Mouse (Mus musculus) fibroblast of lung, adult 2 months (primary cell): Measurements from ENCODE around the gene Mt1.
"Not testable (repeated sequence)": the region's sequence is repeated elsewhere in the genome, so short reads cannot be mapped to it uniquely, and the experiment has no call there.

ENCODE experiments used
- DNase-seq: peaks from one replicate; pipeline ENCODE4 v3.0.0-alpha.2; 2011; ENCODE audit warnings: low read depth

Mt1 gene

DNA sequence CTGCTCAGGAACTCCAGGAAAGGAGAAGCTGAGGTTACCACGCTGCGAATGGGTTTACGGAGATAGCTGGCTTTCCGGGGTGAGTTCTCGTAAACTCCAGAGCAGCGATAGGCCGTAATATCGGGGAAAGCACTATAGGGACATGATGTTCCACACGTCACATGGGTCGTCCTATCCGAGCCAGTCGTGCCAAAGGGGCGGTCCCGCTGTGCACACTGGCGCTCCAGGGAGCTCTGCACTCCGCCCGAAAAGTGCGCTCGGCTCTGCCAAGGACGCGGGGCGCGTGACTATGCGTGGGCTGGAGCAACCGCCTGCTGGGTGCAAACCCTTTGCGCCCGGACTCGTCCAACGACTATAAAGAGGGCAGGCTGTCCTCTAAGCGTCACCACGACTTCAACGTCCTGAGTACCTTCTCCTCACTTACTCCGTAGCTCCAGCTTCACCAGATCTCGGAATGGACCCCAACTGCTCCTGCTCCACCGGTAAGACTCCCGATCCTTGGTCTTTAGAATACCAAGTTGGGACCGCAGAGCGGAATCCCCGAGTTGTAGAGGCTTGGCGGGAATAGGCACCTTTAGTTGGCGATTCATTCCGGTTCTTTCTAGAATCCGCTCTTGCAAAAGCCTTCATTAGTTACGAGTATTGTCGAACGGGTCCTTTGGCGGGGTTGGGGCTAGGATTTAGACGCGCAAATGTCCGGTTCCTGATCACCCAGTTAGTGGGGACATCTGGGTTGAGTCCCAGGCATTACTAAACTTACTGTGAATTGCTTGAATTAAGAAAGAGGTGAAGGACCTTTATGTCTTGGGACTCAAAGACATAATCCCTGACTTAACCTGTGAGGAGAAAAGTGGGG, at the start of gene Mt1:
Gene Mt1 (plus strand): TSS at position 226 of the 856 bp plus-strand sequence.
- peak; percentile 89 for DNase-seq

DNA sequence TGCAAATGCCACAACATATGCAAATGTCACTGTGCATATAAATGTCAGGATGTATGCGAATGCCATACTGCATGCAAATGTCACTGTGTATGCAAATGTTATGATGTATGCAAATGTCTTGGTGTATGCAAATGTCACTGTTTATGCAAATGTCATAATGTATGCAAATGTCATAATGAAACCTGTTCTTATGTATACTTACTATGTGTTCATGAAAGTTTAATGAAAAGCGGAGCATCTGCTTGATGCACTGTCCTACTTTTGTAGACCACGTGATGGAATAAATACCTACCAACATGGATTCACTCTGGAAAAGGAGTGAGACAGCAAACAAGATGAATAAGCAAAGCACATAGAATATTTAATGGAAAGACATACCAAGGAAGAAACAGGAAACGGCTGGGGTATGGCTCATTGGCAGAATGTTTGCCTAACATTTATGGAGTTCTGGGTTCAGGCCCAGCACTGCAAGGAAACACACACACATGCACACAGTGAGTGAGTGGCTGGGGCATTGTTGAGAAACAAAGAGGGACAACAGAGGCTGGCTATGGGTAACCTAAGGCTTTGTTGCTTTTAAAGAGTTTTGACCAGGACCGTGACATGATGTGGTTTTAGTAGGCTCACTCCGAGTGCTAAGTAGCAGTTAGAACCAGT, 49.6 kb upstream of the Mt1 start:
- no peak for DNase-seq

DNA sequence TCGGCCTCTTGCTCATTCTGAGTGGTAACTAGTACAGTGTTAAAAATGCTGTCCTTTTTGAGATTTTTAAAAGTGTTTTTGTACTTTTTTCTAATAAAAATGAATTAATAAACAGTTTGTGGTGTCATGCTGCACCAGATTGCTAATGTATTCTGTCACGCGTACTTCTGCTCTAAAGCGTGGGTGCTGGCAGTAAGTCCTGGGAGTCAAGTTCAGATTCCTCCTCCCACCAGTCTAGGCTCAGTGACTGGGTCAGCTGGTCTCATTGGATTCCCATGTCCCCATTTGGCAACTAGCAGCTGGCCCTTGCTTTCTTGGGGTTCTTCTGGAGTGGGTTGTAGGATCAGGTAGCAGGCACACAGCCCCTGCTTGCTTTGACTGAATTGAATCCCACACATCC, 48.8 kb upstream of the Mt1 start:
- no peak for DNase-seq

DNA sequence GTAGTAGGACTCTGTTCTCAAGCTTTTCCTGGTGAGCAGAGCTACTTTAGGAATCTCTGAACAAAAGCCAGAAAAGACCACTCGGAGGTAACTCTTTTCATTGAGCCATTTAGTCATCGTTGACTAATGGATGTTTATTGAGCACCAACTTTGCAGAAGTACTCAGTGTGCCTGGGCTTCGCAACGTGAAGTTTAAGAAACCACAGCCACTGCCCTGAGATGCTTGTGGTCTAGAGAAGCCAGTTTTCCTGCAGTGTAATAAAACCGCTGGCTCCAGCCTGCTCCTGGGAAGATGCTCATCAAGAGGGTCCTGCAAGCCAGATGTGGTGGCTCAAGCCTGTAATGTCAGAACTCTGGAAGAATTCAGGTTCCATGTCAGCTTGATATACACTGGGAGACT, 46.8 kb upstream of the Mt1 start:
- peak; percentile 36 for DNase-seq

DNA sequence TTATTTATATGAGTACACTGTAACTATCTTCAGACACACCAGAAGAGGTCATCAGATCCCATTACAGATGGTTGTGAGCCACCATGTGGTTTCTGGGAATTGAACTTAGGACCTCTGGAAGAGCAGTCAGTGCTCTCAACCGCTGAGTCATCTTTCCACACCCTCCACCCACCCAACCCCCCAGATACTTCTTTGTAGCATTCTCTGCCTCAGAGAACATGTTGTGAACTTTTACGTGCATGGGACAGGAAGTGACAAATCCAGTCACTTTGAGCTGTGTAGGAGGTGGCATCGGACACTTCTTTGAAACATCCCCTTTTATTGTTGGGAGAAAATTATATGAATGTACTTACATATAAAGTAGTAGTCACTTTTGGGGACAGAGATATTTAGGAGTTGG, 44.3 kb upstream of the Mt1 start:
- DNase-seq: peak; percentile 24

DNA sequence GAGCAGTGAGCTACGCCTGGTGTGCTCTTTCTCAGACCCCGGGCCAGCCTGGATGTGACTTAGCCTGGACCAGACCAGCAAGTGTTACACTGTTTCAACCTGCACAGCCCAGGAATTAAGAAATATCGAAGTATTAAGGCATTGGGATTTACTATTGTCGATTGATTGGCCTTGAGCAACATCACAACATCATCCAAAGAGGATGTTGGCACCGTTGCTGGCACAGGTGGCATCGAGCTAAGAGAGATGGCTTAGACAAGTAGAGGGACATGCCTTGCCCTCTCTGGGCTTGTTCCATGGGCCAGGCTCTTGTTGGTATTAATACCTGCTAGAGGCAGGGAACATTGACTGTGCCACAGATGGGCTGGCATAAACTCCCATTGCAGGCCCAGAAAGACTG, 43.3 kb upstream of the Mt1 start:
- DNase-seq: no peak

DNA sequence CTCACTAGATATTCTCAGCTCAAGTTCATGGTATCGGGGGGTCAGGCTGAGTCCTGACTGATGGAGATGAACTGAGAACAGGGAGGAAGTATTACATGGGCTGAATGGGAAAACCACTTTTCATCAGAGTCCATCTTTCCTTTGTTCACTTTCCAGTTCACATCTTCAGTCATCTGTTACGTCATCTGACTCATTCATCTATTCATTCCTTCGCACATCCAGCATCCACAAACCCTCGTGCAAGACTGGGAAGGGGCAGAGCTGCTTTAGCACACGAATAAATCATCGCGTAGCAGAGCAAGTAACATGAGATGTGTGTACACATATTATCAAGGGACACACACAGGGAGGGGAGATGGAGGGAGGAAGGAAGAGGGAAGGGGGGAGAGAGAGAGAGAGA, 42.7 kb upstream of the Mt1 start:
- DNase-seq: no peak

DNA sequence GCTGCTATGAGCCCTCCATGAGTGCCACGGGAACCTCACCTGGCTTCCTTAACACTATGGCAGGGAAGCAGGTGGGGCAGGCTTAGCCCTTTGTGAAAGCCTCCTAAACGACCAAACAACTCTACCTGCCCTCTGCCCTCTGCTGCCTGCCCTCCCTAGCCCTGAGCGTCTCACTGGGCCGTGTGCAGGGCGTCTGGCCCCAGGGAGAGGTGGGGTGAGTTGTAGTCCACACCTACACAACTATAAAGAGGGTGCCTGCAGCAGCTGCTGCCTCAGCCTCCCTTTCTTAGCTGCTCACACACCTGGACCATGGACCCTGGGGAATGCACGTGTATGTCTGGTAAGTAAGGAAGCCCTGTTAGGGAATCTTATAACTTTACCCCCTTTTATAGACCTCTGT, 41.9 kb upstream of the Mt1 start, which contains the start of gene Mt4:
Gene Mt4 (plus strand): TSS at position 265 of the 400 bp plus-strand sequence.
- no peak for DNase-seq

DNA sequence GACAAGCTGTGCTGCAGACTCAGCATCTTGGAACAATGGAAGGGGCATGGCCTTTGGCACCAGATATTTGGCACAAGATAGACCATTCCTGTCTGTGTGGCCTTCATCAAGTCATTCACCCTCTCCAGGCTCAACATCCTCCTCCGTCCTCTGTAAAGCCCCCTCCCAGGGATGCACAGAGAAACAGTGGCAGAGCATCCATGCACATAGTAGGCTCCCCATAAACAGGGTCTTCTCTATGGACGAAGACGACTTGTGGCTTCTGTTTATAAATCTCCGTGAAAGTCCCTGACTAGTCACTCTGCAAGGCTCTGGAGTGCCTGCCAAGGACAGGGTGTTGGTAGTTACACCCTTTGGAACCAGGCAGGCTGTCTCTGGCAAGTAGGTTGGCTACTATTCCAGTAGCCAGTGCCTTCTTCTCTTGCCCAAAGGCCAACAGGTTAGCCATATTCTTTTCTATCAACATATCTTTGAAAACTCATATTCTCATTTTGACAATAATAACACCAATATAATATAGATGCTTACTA, 38.6 kb upstream of the Mt1 start:
- DNase-seq: no peak

DNA sequence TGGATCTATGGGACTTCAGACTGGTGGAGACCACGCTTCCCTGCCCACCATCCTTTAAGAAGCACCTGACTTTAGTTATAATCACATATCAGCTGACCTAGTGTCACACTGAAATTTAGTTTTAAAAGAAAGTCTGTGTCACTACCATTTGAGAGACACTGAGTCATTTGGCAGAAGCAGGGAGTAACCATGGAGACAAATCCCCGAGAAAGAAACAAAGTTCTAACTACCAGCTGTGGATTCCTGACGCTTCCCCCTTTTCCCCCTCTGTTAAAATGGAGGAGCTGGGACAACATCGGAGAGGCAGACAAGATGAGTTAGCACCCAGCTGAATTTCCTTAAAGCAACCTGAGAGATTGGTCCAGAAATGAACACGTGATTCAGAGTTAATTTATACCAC, 30.6 kb upstream of the Mt1 start:
- DNase-seq: no peak

DNA sequence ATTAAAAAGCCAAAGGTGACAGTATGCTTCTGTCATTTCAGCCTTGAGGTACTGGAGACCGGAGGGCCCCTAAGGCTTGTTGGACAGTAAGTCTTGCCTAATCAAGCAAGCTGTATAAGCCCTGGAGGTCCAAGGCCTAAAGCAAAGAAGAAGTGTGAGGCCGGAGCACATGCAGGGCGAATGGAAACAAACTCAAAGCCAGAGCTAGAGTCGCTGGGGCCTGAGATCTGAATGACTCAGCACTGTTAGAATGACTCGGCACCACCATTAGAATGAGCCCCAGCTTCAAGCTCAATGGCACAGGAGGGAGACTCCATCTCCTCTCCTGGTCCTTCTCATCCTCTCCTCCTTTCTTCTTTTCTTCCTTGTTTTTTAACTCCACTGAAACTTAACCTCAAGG, 28.0 kb upstream of the Mt1 start:
- no peak for DNase-seq

DNA sequence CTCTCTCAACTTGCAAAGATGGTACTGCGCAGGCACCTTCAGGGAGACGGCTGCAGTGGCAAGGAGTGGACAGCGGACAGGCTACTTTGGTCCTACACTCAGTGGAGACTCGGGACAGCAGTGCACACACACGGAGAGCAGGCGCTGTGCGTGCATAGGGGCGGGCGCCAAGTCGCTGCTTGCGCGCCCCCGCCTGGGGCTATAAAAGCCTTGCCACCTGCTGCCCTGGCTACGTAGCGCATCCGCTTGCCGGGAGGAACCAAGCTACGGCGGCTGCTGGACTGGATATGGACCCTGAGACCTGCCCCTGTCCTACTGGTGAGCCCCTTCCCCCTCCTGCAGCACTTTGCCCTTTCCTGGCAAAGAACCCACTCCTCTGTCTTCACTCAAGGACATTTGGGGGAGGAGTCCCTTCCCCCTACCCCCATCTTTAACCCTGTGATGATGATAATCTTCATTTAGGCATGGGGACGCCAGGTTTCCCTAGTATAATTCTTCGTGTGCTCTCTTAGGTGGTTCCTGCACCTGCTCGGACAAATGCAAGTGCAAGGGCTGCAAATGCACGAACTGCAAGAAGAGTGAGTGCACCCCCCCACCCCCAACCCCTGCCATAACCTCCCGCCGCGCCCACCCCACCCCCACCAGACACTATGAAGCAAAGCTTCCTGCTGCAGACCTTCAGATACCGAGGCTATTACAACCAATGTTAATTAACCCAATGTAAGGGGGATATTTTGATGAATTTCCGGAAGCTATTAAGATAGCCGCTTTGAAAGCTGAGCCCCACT, 26.2 kb upstream of the Mt1 start, which contains the start of gene Mt3:
Gene Mt3 (plus strand): TSS at position 95 of the 788 bp plus-strand sequence.
- DNase-seq: no peak

DNA sequence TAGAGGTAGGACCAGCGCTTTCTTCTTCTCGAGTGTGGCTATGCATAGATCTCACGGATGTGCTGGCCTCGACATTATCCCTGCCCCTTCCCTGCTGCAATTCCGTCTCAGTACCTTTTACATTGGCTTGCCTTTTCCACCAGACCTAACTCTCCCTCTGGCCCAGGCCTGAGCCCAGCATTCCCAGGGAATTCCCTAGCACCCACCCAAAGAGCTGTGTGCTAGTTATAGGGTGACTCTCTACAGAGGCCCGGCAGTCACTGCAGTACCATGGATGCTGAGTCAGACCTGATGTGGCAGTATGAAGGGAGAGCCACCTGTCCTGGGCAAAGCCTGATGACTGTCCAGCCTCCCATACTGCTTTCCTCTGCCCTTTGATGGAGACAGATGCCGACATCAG, 25.4 kb upstream of the Mt1 start:
- no peak for DNase-seq

DNA sequence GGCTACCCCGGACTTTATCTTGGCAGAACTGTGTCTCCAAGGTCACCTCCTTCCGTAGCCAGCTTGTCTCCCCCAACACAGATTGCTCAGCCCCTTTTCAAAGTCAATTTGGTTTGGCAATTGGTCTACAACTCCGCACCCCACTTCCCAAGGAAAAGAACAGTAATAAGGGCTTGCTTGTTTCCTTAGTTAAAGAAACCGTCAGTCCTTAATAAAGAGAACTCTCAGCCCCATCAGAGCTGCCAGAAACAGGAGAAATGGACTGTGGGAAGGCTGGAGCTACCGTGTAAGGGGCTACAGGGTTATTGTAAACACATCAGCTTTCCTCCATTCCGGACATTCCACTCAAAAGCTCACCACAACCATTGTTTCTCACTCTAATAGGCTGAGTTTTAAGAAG, 24.3 kb upstream of the Mt1 start:
- no peak for DNase-seq

DNA sequence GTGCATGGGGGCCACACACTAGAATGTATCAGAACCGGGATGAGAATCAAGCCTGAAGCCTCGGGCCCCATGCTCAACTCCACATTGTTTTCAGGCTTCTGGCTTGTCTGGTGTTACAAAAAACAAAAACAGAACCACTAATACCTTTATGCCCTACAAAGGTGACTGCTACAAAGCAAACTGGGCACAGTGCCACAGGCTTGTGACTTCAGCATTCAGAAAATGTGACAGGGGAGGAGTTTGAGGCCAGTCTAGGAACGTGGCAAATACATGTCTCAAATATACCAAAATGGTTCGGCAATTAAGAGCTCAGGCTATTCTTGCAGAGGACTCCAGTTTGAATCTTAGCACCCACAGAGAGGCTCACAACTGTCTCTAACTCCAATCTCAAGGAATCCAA, 22.8 kb upstream of the Mt1 start:
- DNase-seq: no peak

DNA sequence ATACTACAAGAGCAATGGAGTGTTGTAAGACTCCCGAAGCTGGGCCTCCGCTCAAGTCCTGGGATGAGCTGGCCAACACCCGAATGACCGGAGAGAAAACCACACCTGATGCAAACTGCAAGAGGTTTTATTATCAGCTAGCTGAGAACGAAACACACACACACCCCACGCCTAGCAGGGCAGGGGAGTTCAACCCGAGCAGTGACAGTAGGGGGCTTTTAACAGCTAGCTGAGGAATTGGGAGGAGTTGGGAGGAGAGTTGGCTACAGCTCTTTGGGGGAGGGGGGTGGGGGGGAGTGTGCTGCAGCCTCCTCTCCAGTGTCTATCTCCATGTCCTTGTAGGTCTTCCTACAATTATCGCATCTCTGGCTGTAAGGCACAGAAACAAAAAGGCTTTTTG, 13.1 kb upstream of the Mt1 start:
- not testable (repeated sequence) for DNase-seq

DNA sequence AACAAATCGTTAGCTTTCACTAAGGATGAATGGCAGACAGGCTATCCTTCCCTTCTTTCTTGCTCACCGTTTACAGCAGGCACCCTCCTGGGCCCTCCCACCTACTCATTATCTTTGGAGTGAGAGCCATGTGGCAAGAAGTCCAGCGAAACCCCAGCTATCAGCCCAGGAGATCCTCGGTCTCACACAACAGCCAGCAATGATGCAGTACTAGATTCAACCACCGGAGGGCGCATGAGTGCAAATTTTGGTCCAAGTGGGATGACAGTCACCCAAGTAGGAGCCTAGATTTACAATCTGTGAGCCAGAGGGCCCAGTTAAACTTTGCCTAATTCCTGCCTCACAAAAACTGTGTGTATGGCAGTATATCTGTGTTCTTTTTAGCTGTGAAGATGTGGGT, 11.6 kb upstream of the Mt1 start:
- DNase-seq: no peak

DNA sequence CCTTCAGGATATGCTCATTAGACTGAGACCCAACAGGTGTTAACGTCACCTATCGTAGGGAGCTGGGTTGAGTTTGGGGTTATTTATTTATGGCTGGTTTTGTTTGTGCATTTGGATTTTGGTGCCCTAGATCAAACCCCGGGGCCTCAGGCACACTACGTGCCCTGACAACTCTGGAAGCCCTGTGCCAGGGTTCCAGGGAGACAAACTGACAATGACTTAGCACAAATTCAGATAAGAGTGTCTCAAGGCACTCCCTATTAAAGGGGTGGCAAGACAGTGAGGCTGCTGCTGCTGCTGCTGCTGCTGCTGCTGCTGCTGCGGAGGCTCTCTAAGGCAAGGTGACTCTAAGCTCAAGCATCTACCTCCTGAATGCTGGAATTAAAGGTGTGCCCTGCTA, 9.3 kb upstream of the Mt1 start:
- no peak for DNase-seq

DNA sequence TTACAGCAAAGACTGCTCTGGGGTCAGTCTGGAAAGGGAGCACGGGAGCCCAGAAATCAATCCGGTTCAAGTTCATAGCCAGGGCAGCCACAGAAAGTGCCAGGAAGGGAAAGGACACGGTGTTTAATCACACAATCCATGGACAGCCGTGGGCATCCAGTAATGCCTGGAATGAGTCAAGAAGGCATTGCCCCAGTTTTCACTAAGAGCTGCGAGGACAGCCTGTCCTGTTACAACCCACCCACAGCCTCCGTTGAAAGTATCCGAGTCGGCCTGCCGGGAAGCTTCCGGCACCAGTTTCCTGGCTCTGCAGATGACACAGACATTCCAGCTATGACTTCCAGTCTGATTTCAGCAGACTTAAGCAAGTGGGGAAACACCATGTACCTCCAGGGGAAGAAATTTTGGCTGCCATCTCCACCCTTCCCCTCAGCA, 7.5 kb upstream of the Mt1 start:
- no peak for DNase-seq

DNA sequence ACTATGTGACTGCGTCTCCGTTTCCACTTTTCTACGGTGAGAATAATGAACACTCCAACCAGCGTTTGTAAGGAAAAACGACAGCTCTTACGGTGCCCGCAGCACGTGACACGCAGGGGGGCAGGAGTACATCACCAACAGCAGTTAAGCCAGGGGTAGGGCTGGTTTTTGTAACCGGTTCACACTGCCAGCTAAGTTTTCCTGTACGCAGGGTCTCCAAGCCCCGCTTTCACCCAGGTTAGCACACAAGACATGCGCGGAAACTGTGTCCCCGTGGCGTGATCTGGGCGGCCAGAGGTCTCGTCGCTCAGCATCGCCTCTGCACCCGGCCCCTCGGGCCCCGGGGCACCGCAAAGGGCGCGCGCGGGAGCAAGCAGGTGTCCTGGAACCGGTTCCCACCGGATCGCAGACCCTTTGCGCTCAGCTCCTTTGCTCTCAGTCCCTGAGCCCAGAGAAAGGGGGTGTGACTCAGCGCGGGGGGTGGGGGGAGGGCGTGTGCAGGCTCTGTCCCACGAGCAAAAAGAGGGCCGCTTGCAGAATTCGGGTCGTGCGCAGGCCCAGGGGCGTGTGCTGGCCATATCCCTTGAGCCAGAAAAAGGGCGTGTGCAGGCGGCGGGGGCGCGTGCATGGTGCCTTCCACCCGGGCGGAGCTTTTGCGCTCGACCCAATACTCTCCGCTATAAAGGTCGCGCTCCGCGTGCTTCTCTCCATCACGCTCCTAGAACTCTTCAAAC, 6.6 kb upstream of the Mt1 start, which contains the start of gene Mt2:
Gene Mt2 (plus strand): TSS at position 590 of the 734 bp plus-strand sequence.
- DNase-seq: no peak
